Mouse (Mus musculus): ENCODE results near the gene Foxo6. TPM values are rescaled to one million over a fixed set of nuclear protein-coding genes. Genes with fewer than 3 reads are reported as not detected.

Foxo6 gene
- total RNA-seq, 2 experiments from 2014 or later, result 60.4 to 61.7 TPM

Other genes with a start within 250 kb of the Foxo6 start
- gene AL607142.1, start 222.4 kb downstream of the Foxo6 start, total RNA-seq (2021), result not detected
- gene Edn2, start 126.1 kb downstream of the Foxo6 start, total RNA-seq (2021), result not detected
- gene Scmh1, start 117.9 kb upstream of the Foxo6 start, total RNA-seq (2021), result 100 to 1,000 TPM; 110 to 118 TPM
- gene Slfnl1, start 244.9 kb upstream of the Foxo6 start, total RNA-seq (2021), result under 1 TPM; 0.18 to 0.27 TPM

All from layer of hippocampus, postnatal 10 days (tissue).